In the genomic region with DNA sequence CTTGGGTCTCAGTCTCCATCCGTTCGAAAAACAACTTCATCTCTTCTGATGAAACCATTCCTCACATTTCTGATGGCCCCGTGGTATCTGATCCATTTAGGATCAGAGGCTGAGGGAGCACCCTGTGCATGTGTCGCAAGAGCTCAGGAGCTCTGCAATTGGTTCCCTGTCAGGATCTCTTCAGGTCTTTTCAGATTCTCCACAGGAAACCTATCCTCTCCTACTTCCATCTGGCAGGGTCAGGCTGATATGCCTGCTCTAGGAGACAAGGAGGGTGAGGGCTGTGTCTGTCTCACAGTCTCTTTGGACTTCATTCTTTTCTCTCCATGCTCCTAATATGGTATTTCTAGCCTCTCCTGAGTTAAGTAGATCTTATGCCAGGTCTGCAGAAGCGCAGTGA, we compare ENCODE assay signal across 9 mouse cellular contexts. TPM values are rescaled to one million over a fixed set of nuclear protein-coding genes. Genes with fewer than 3 reads are reported as not detected.
A peak's percentile ranks its signal among the peaks of the same experiment; 100 is the strongest.
DNase-seq lines count a peak whose midpoint lies in the region; ATAC-seq and TF ChIP-seq lines count a peak whose summit lies in the region.
"Had no signal": no experiment of that assay in that cellular context is flagged by ENCODE, and none has a peak within 500 bp of the region (broad histone marks: within the 10 kb centered on the region; RNA-seq: fewer than 3 reads in every experiment).

No protein-coding gene starts in this region.

- in situ Hi-C loops in CH12.LX (cut with MboI; ENCODE audit: low pct_ligation_motif_present, low pct_unique_long_range_greater_than_20kb, low sequenced_read_pairs) = no loop called here

- no peaks in the 10 kb centered on the region for H3K9me3 ChIP-seq in kidney, embryonic 14.5 days (ENCODE audit: control insufficient read depth, low read length)
- no peaks in the 10 kb centered on the region for H3K9me3 ChIP-seq in CH12.LX (replicated peaks; ENCODE audit: low read length)
- no peaks in the 10 kb centered on the region for H3K9me3 ChIP-seq in liver, embryonic 11.5 days (ENCODE audit: control insufficient read depth, low read length)
- H3K9me3 ChIP-seq: embryonic facial prominence, embryonic 12.5 days; midbrain, embryonic 15.5 days had no signal

- DNase-seq in kidney, postnatal 36 days = no peak
- no peak for DNase-seq in CH12.LX (ENCODE audit: extremely low read depth)
- peak; percentile 15 for DNase-seq in ES-CJ7 (ENCODE audit: low read depth, low spot score)
- DNase-seq in liver, embryonic 11.5 days (ENCODE audit: low spot score) = peak; percentile 24
- DNase-seq in embryo, embryonic 9.5 days (ENCODE audit: extremely low spot score) = no peak
- DNase-seq in right cerebral cortex, postnatal 36 days (ENCODE audit: low spot score in 2 of 2) = no peak

- H3K4me2 ChIP-seq in kidney, embryonic 14.5 days (replicated peaks; ENCODE audit: low read depth, low read length) = peak overlapping the region; percentile 18; the same call in 1 of the 2 replicates
- peak overlapping the region; percentile 74 for H3K4me2 ChIP-seq in CH12.LX (ENCODE audit: insufficient read depth, low read depth, poor library complexity, severe bottlenecking)
- peak overlapping the region; percentile 65 for H3K4me2 ChIP-seq in liver, embryonic 11.5 days
- H3K4me2 ChIP-seq: embryonic facial prominence, embryonic 12.5 days; midbrain, embryonic 15.5 days had no signal

- peaks cover 40% of the 10 kb centered on the region for H3K79me2 ChIP-seq in CH12.LX (replicated peaks; ENCODE audit: control insufficient read depth, extremely low read depth, insufficient read depth, poor library complexity, severe bottlenecking)

- dilution Hi-C loops in CH12.LX (cut with MboI; ENCODE audit: extremely low pct_ligation_motif_present, extremely low pct_unique_long_range_greater_than_20kb, low sequenced_read_pairs) = no loop called here

- no peaks in the 10 kb centered on the region for H3K36me3 ChIP-seq in kidney, embryonic 14.5 days (ENCODE audit: control insufficient read depth, insufficient read depth, low read length)
- peaks cover 5 to 32% of the 10 kb centered on the region in 2 experiments for H3K36me3 ChIP-seq in CH12.LX (replicated peaks in 1 of 2; ENCODE audit: control insufficient read depth in 1 of 2, insufficient read depth in 1 of 2, low read length in 1 of 2)
- H3K36me3 ChIP-seq in liver, embryonic 11.5 days (ENCODE audit: control insufficient read depth, insufficient read depth, low read length) = peaks cover 3% of the 10 kb centered on the region; the same call in 1 of the 2 replicates
- H3K36me3 ChIP-seq: embryonic facial prominence, embryonic 12.5 days; midbrain, embryonic 15.5 days had no signal

- TF ChIP-seq POLR2A in CH12.LX (IDR thresholded peaks at IDR 0.05; ENCODE audit: low read depth, low read length) = no peak

- H3K9ac ChIP-seq in kidney, embryonic 14.5 days (ENCODE audit: low read depth, low read length) = no peak overlapping the region
- H3K9ac ChIP-seq in CH12.LX (ENCODE audit: insufficient read depth, low read depth) = peak overlapping the region; percentile 99
- H3K9ac ChIP-seq in liver, embryonic 11.5 days (ENCODE audit: low read depth, low read length) = peak overlapping the region; percentile 34; the same call in 1 of the 2 replicates
- H3K9ac ChIP-seq: embryonic facial prominence, embryonic 12.5 days; midbrain, embryonic 15.5 days had no signal

- no peaks in the 10 kb centered on the region for H3K27me3 ChIP-seq in kidney, embryonic 14.5 days (ENCODE audit: control insufficient read depth, insufficient read depth, low read length)
- H3K27me3 ChIP-seq in CH12.LX (replicated peaks) = no peaks in the 10 kb centered on the region
- no peaks in the 10 kb centered on the region for H3K27me3 ChIP-seq in liver, embryonic 11.5 days (replicated peaks; ENCODE audit: control insufficient read depth, insufficient read depth, low read length)
- H3K27me3 ChIP-seq: embryonic facial prominence, embryonic 12.5 days; midbrain, embryonic 15.5 days had no signal

- no peak for TF ChIP-seq CTCF in CH12.LX (conservative IDR thresholded peaks at IDR 0.05 in 1 of 2, IDR thresholded peaks at IDR 0.05 in 1 of 2; ENCODE audit: low read depth in 2 of 2, low read length in 2 of 2)

- no peak overlapping the region for H3K27ac ChIP-seq in kidney, embryonic 14.5 days (ENCODE audit: low read depth, low read length)
- H3K27ac ChIP-seq in CH12.LX (ENCODE audit: insufficient read depth, low read depth) = no peak overlapping the region
- peak overlapping the region; percentile 11; the same call in 1 of the 2 replicates for H3K27ac ChIP-seq in liver, embryonic 11.5 days (ENCODE audit: low read depth, low read length)
- H3K27ac ChIP-seq: midbrain, embryonic 15.5 days had no signal

- H3K4me1 ChIP-seq in kidney, embryonic 14.5 days (ENCODE audit: control insufficient read depth, insufficient read depth, low read length) = peaks cover 13% of the 10 kb centered on the region
- H3K4me1 ChIP-seq in CH12.LX (ENCODE audit: control insufficient read depth in 1 of 2, insufficient read depth in 2 of 2) = peaks cover 13 to 36% of the 10 kb centered on the region in 2 experiments
- H3K4me1 ChIP-seq in liver, embryonic 11.5 days (replicated peaks; ENCODE audit: control insufficient read depth, insufficient read depth, low read length) = peaks cover 38% of the 10 kb centered on the region

- ATAC-seq in kidney, embryonic 14.5 days (ENCODE audit: low FRiP score, low TSS enrichment) = no peak
- no peak for ATAC-seq in liver, embryonic 11.5 days (replicated peaks; ENCODE audit: low FRiP score)
- ATAC-seq: midbrain, embryonic 15.5 days had no signal

- TF ChIP-seq RAD21 in CH12.LX (IDR thresholded peaks at IDR 0.05; ENCODE audit: low read depth, low read length) = no peak

- WGBS in kidney, embryonic 14.5 days = 94% methylated on average over 5 of the region's 5 CpGs
- WGBS in liver, embryonic 11.5 days = 89% methylated on average over 5 of the region's 5 CpGs

- TF ChIP-seq EP300 in CH12.LX (IDR thresholded peaks at IDR 0.05; ENCODE audit: low read length) = no peak

- no peak overlapping the region for H3K4me3 ChIP-seq in kidney, embryonic 14.5 days (ENCODE audit: low read length)
- peak overlapping the region; percentile 59 to 64 (median 61) for H3K4me3 ChIP-seq in CH12.LX (replicated peaks in 1 of 3; ENCODE audit: low read depth in 2 of 3, low read length in 2 of 3, poor library complexity in 1 of 3)
- peak overlapping the region; percentile 24 for H3K4me3 ChIP-seq in liver, embryonic 11.5 days (ENCODE audit: low read depth, low read length)
- H3K4me3 ChIP-seq: embryonic facial prominence, embryonic 12.5 days; midbrain, embryonic 15.5 days had no signal

TF ChIP-seq in CH12.LX, 34 proteins besides CTCF, POLR2A, EP300 and RAD21:
- no peak for TF ChIP-seq RCOR1 (conservative IDR thresholded peaks at IDR 0.05; ENCODE audit: low read depth, low read length)
- no peak for TF ChIP-seq BHLHE40 (IDR thresholded peaks at IDR 0.05; ENCODE audit: low read depth, low read length)
- no peak for TF ChIP-seq POLR2AphosphoS2 (IDR thresholded peaks at IDR 0.05; ENCODE audit: low read depth, low read length)
- no peak for TF ChIP-seq ZC3H11A (IDR thresholded peaks at IDR 0.05; ENCODE audit: low read depth, low read length)

RNA-seq across cellular contexts. Expression of a gene that starts 2.7 kb away (rescaled TPM):
- 13.5 and 18.1 TPM in 2 replicates for polyA plus RNA-seq in kidney, embryonic 14.5 days (2014; fragmentation: Nextera tagmentation; extraction: Ambion mirVana)
- 4.1 and 4.4 TPM in 2 replicates for total RNA-seq in CH12.LX (2012; rRNA removed)
- total RNA-seq in CH12.LX (2014; rRNA removed) = 4.8 and 4.9 TPM in 2 replicates
- polyA plus RNA-seq in CH12.LX (2012; ENCODE audit: insufficient read length, low read depth) = 6.5 and 7.7 TPM in 2 replicates
- polyA plus RNA-seq in liver, embryonic 11.5 days (2014; fragmentation: Nextera tagmentation; extraction: Ambion mirVana) = 11.9 and 12.6 TPM in 2 replicates

RNA-seq across cellular contexts. Expression of a gene that starts 43.1 kb away (rescaled TPM):
- 21.0 and 36.0 TPM in 2 replicates for polyA plus RNA-seq in kidney, embryonic 14.5 days (2014; fragmentation: Nextera tagmentation; extraction: Ambion mirVana)
- total RNA-seq in CH12.LX (2012; rRNA removed) (0.59 and 0.85 TPM in 2 replicates), CH12.LX (2014; rRNA removed) (1.2 and 2.0 TPM in 2 replicates)
- 2.0 and 2.4 TPM in 2 replicates for polyA plus RNA-seq in CH12.LX (2012; ENCODE audit: insufficient read length, low read depth)
- polyA plus RNA-seq in liver, embryonic 11.5 days (2014; fragmentation: Nextera tagmentation; extraction: Ambion mirVana) = 9.9 and 11.6 TPM in 2 replicates

Comparison
In these comparisons a context has a peak if more than half of its experiments do, and no peak if none do; other contexts are left out.
1. H3K4me2 ChIP-seq: peak in every context shown above with its lines; median percentile 74 in CH12.LX; 65 in liver, embryonic 11.5 days; 18 in kidney, embryonic 14.5 days.
2. DNase-seq: peak in ES-CJ7 (single experiment) and liver, embryonic 11.5 days (single experiment); none in kidney, postnatal 36 days (0 of 2), CH12.LX (single experiment), embryo, embryonic 9.5 days (single experiment) and right cerebral cortex, postnatal 36 days (0 of 2).